Mouse (Mus musculus) natural killer cell, adult 2 months (primary cell): Measurements from ENCODE around the gene Olfr715.
"Not testable (repeated sequence)": the region's sequence is repeated elsewhere in the genome, so short reads cannot be mapped to it uniquely, and the experiment has no call there.

Source experiments
- DNase-seq, 2 experiments: peaks; one replicate each; pipeline ENCODE4 v3.0.0; 2022; ENCODE audit warnings: low spot score in 2 of 2

Gene Olfr715

DNA sequence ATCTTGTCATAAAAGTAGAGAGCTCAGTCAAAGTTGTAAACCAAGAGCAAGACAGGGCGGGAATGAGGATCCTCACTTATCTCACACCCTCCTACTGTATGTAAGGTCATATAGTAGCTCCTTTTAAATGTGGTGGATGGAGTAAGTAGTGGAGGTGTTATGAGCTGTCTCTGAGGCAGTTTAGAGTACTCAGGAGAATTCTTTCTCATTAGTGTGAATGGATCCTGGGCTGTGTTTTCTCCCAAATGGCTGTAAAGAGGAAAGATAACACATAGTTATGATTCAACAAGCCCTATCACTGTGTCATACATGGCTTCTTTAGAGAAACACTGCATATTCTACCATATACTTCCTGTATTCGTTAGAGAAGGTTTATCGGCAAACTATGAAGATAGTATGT is at the start of gene Olfr715:
TSS of gene Olfr715 (minus strand) at position 101 of the 400 bp plus-strand sequence.
- DNase-seq = not testable (repeated sequence)

DNA sequence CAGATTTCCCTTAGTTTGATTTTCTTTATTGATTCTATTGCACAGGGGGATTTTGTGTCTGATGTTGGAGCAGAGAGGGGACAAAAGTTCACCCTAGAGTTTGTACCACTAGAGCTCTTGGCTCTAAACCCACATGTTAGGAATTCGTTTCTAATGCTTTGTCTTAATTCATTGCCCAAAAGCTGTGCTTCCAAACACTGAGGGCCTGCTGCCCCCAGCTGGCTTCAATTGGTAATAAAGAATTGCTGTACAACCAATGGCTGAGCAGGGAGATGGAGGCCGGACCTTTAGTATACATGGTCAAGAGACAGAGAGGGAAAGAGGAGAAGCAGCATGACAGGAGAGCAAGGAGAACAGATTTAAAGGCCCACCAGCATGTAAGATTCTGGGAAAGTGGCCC is 49.5 kb upstream of the Olfr715 start:
- no peak for DNase-seq

DNA sequence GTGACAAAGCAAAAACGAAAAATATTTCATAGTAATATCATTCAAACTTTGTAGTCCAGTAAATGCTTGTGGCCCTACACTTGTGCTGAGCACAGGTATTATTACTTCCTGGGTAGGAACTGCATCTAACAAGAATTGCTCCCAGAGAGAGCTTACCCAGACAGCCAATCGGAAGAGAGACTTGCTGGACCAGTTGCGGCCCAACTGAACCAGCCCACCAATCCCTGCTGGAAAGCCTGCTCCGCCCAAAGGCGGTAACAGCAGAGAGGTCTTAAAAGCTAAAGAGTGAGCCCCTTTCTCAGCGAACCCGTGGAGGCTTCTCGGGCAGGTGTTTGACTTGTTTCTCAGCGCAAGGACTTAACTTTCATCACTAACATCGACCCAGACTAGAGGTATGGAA is 35.8 kb upstream of the Olfr715 start, which contains the start of gene Nlrp14:
TSS of gene Nlrp14 (plus strand) at position 301 of the 400 bp plus-strand sequence.
- DNase-seq = no peak

DNA sequence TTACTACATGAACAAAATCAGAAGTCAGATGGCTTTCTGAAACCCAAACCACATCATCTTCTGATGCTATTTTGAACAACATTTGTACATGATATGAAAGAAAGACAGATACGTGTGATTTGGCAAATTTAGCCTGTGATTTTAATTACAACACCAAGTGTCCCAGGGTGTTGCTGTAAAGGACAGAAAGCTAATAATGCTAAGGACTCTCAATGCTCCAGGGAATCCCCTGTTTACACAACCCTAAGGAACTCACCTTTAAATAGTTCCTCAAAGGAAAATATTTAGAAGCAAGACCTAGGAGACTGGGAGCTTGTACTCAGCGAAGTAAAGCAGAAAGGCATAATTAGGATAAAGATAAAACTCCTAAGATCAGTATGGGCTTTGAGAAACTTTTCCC is 7.1 kb upstream of the Olfr715 start, which contains the start of gene Olfr716:
TSS of gene Olfr716 (plus strand) at position 301 of the 400 bp plus-strand sequence.
- DNase-seq = not testable (repeated sequence)

DNA sequence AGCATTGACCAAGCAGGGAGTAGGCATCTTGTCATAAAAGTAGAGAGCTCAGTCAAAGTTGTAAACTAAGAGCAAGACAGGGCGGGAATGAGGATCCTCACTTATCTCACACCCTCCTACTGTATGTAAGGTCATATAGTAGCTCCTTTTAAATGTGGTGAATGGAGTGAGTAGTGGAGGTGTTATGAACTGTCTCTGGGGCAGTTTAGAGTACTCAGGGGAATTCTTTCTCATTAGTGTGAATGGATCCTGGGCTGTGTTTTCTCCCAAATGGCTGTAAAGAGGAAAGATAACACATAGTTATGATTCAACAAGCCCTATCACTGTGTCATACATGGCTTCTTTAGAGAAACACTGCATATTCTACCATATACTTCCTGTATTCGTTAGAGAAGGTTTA is 20.6 kb downstream of the Olfr715 start, which contains the start of gene Olfr715b:
TSS of gene Olfr715b (minus strand) at position 101 of the 400 bp plus-strand sequence.
- not testable (repeated sequence) for DNase-seq

DNA sequence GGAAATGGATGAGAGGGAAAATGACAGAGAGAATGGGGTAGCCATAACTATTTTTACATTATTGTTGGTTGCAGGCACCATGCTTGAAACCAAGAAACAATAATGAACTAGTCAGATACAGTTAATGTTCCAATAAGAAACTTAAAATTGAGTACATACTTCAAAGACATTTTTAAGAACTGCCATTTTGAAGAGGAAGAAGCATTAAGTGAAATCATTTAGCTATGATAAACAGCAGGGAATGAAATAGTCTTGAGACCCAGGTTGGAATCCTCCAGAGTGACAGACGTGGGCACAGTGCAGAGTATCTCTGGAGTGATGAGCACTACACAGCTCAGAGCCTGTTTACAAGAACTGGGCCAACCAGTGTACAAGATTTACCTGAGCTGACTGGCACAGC is 38.0 kb downstream of the Olfr715 start, which contains the start of gene Olfr17:
TSS of gene Olfr17 (plus strand) at position 301 of the 400 bp plus-strand sequence.
- DNase-seq = no peak
